Mouse (Mus musculus) embryo, embryonic 10 days (tissue): ENCODE measurements at regions not wholly inside any gene's neighbourhood (a gene's known extent, or its start where the extent isn't known, plus 50 kb on each side); places are given as distances from the start of the nearest gene placed in this dataset.

ENCODE experiments used
- DNase-seq: peaks from one replicate; pipeline ENCODE4 v3.0.0-alpha.2; 2015; ENCODE audit warnings: low spot score

GRCm38 (mm10) chr7:72906536-72906935, 468.8 kb upstream of the Rgma start:
- DNase-seq: no peak

DNA sequence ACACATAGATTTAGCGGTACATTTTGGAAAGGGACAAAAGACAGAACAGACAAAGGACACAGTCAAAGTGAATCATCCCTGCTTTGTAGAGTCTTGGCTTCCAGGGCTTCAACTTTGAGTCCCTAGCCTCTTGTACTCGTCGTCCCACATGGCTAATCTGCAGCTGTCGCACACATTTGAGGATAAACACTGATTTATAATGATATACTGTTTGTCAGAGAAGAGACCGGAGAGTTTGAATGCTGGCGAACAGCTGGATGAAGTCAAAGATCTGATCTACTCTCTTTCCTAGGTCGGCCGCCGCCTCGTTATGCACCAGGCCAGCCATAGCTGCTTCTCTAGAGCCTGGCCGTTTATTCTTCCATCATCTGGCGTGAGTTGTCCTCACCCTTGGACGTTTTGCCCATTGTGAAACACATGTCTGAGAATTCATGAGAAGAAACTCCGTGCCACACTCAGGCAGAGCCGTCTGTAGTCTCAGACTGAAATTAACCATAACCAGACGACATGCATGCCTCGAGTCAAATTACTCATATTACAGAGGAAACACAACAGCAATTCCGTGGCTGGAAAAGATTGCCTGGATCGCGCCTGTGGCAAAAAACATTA, 448.4 kb upstream of the Rgma start:
- DNase-seq: peak; percentile 21

DNA sequence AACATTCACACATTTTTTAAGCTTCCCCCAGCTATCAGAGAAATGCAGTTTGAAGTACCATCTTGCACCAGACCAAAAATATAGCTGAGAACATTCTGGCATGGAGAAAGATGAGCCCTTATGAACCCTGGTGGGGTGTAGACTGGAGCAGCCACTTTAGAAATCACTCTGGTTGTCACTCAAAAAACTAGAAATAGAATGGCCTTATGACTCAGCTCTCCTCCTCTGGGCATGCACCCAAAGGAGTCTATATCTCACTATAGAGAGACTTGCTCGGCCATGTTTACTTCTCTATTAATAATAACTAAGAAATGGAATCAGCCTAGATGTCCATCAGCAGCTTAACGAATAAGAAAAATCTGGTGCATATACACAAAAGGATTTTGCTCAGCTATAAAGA, 436.5 kb upstream of the Rgma start:
- no peak for DNase-seq

DNA sequence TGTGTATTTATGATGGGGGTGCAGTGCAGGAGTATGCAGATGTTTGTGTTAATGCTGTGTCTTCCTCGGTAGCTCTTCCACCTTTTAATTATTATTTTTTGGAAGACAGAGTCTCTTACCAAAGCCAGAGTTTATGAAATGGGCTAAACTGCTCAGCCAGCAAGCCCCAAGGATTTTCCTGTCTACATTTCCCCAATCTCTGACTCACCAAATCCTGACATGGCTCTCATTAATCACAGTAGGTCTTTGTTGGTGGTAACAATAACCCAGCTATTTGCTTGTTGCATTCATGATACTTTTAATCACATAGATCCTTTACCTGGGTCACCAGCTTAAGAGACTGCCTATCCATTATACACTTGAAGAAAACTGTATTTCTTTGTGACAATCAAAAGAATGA, 427.8 kb upstream of the Rgma start:
- DNase-seq: no peak

- DNase-seq: no peak
Measured at GRCm38 (mm10) chr7:72948026-72948425, 427.3 kb upstream of the Rgma start.

- peak; percentile 6 for DNase-seq
Measured at GRCm38 (mm10) chr7:72948666-72949065, 426.6 kb upstream of the Rgma start.

DNA sequence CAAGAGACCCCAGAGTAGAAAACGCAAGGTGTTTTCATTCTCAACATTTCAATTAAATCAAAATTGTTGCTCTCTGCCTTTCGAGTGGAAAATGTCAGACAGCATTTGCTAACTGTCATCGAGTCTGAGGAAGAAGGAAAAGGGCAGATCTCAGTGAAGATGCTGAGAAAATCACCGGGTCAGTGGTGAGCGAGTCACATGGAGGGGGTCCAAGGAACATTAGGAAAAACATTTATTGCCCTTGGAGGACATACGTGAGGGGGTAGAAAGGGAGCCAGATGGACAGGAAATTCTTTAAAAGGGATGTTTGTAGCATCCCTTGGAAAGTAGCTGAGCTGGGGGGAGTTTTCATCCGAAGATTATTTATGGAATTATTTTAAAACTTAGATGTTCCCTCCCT, 425.4 kb upstream of the Rgma start:
- DNase-seq: no peak

DNA sequence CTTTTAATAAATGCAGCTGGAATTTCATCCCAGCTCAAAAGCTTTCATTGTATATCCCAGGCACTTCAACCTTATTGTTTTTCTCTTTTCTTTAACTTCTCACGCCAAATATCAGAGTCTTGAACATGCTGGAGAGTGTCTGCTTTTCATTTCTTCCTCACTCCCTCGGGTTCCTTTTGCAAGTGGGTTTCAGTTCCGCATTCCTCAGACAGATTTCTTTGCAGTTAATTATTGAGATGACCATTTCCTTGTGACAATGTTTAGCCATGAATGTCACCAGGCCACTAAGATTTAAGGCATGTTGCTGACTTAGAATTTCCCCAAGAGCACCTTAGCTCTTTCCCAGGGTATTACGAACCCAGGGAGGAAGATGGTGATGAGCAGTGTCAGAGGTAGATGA, 417.6 kb upstream of the Rgma start:
- no peak for DNase-seq

DNA sequence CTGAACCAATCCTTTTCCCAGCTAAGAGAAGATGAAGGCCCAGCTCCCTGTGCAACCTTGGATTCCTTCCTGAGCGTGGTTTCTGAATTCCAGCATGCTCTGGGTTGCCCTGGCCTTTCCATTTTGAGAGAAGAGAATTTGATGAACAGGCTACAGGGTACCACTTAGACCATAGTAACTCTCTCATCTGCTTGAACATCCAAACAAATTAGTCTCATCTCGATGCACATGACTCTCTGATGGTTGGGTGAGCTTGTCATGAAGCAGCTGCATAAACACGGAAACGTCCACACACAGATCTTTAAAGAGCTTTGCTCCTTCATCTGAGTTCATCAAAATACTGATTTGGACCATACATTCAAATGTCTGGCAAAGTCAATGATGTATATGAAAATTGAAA, 414.0 kb upstream of the Rgma start:
- DNase-seq: no peak

DNA sequence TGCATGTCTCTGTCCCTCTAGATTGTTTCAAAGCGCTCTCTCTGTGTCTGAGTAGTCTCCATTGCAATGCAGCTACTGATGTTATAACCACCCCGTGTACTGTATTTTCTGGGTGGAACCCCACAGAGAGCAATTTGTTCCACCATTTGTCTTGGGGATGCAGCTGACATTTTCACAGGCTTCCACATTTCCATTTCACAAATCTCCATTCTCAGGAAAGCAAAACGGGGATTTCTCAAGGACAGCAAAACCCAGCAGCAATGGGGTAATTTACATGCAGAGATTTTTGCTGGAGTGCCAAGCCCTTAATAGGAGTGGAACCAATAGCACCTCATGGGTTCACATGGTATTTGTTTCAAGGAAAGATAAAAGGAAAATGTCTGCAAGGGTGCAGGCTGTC, 412.5 kb upstream of the Rgma start:
- DNase-seq: no peak

GRCm38 (mm10) chr7:72963908-72964307, 411.4 kb upstream of the Rgma start:
- no peak for DNase-seq

GRCm38 (mm10) chr7:72968193-72968592, 407.1 kb upstream of the Rgma start:
- DNase-seq: peak; percentile 53

- DNase-seq: no peak
Measured at GRCm38 (mm10) chr7:72971506-72972267, 403.6 kb upstream of the Rgma start.

DNA sequence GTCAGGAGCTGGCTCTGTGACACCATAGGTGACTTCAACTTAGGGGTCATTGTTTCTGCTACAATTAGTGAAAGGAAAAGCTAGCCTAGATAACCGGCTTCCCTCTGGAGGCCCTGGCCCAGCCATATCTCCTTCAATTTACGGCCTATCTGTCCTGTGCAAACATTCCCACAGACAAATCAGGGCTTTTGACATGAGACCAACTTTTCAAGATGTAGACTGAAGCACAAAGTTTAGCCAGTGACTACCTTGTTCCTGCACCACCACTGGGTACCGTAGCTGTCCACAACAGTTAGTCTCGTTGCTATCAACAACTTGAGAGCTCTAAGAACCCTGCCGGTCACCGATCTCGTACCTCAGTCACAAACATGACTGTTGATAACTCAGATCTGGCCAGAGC, 402.9 kb upstream of the Rgma start:
- DNase-seq: no peak

GRCm38 (mm10) chr7:72973771-72974170, 401.5 kb upstream of the Rgma start:
- no peak for DNase-seq

DNA sequence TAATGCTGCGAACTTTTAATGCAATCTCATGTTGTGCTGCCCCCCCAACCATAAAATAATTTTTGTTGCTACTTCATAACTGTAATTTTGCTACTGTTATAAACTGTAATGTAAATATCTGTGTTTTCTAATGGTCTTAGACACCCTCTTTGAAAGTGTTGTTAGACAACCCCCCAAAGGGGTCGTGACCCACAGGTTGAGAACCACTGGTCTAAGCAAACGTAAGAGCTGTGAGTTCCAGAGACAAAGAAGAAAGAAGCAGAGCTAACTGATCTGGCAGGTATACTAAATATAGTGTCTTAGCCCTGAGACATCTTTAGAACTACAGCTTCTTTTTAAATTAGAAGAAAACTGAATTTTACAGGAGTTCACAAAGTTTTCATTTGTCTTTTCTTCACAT, 400.9 kb upstream of the Rgma start:
- DNase-seq: no peak

DNA sequence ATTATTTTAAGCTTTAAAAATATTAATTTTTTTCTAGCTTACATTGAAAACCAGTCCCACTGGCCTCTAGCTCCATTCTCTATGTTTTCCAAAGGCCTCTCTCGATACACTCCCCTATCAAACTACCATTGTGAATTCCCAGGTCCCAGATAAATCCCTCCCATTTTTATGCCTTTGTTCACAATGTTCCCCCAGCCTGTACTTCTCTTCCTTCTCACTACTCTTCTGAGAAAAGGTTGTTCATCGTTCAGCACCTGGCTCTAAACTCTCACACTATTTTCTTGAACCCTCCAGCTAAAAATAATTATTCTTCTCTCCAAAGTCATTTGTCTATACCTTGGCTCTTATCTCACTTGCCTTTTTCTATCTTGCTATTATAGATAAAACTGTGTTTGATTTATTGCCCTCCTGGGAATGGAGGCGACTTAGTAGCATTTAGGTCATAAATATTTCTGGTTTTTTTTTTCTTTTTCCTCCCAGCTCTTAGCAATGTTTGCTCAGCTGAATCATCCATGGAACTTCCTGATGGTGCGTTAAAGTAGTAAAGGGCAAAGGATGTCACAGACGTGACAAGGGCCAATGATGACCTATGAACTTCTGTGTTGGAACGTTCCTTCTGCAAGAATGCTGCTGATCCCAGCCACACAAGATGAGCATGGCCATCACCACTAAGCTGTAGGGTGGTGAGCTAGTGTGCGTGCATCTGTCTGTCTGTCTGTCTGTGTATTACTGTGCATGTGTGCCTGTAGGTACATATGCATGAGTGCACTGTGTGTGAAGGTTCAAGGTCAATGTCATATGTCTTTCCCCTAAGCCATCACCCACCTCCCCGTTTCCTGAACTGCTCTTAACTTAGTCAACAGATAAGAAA, 384.5 kb upstream of the Rgma start:
- peak; percentile 16 for DNase-seq

DNA sequence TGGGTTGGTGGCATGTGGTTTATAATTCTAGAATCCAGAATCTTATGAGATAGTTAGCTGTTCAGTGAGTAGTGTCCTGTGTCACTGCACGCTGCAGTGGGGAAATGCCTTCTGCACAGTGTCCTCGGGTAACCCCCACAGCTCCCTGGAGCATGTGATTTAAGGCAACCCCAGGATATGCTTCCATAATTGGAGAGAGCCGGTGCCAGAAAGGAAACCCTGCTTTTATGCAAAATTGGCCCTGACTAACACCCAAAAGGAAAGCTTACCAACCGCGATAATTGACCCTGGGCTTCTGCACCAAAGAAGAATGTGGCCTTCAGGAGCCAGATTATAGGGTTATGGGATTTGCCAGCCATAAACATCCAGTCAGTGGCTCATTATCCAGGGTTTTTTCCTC, 376.9 kb upstream of the Rgma start:
- DNase-seq: no peak

GRCm38 (mm10) chr7:73019151-73019550, 356.2 kb upstream of the Rgma start:
- no peak for DNase-seq

DNA sequence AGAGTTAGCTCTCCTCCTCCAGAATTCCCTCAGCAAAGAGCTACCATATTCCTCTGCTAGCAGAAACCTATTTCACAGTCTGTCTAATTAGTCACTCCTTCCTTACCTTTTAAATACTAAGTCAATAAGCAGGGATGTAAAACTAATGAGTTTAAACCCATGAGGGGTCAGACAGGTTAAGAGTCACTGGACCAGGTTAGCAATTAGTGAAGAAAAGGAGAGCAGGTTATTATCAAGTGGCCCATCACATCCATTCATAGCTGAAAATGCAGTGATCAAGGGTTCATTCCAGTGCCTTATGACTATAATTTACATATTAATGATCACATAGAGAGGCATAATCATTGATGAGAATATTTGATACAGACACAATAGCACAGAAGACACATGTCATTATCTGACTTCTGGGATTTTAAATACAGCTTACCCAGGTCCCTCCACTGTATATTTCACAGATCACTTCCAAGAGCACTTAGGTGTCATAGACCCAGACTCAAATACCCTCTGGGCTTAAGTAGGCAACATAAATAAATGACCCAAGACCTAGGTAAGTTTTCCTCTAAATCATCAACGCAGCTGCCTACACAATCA, 355.4 kb upstream of the Rgma start:
- no peak for DNase-seq

DNA sequence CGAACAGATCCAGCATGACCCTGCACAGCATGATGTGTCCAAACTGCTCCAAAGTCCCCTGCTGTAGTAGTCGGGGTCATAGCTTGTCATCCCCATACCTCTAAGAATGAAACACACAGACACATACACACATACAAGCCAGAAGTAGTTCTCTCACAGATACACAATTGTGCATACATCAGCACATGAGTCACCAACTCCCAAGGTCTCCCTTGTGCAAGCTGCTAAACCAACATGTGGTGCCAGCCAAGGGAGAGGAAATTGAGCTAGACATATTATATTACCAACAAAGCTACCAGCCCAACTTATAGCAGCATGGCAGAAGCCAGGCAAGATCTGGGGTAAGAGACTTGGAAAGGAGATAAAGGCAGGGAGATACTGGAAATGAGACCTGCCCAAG, 353.5 kb upstream of the Rgma start:
- no peak for DNase-seq

- no peak for DNase-seq
Measured at GRCm38 (mm10) chr7:73025640-73026039, 349.7 kb upstream of the Rgma start.

- no peak for DNase-seq
Measured at GRCm38 (mm10) chr7:73028952-73029351, 346.4 kb upstream of the Rgma start.
